Comparison of ENCODE assay signal across 27 mouse cellular contexts in genomic region chr19:54099769-54100168, GRCm38 (mm10). TPM values are rescaled to one million over a fixed set of nuclear protein-coding genes. Genes with fewer than 3 reads are reported as not detected.
"Had no signal": no experiment of that assay in that cellular context is flagged by ENCODE, and none has a peak within 500 bp of the region (broad histone marks: within the 10 kb centered on the region; RNA-seq: fewer than 3 reads in every experiment).

No protein-coding gene starts in this region.

- H3K4me2 ChIP-seq: heart, embryonic 12.5 days; hindbrain, embryonic 12.5 days; hindbrain, embryonic 14.5 days; intestine, embryonic 15.5 days; limb, embryonic 12.5 days; liver, embryonic 11.5 days had no signal

- DNase-seq: gastrocnemius, adult 2 months; gastrocnemius, postnatal 14 days; gastrocnemius, postnatal 36 days; heart, adult 11 months; heart, adult 2 months; heart, postnatal 10 days; heart, postnatal 4 days; kidney, adult 18-20 months; kidney, adult 8-10 months; kidney, postnatal 25 days; kidney, postnatal 4 days; liver had no signal

- H3K4me3 ChIP-seq: gastrocnemius, adult 2 months; heart, adult 2 months; heart, embryonic 10.5 days; heart, embryonic 12.5 days; hindbrain, embryonic 10.5 days; hindbrain, embryonic 12.5 days; intestine, embryonic 15.5 days; layer of hippocampus, adult 2 months; left cerebral cortex, adult 2 months; limb, embryonic 10.5 days; limb, embryonic 12.5 days had no signal

- H3K9me3 ChIP-seq: heart, embryonic 10.5 days; heart, embryonic 12.5 days; hindbrain, embryonic 10.5 days; hindbrain, embryonic 12.5 days; intestine, embryonic 15.5 days; limb, embryonic 10.5 days; limb, embryonic 12.5 days had no signal

- ATAC-seq: hindbrain, embryonic 16.5 days; inflammation-experienced regulatory T-cells, adult 6 months; intestine, embryonic 15.5 days; intestine, postnatal 0 days had no signal

- H3K36me3 ChIP-seq: heart, embryonic 10.5 days; heart, embryonic 12.5 days; hindbrain, embryonic 10.5 days; hindbrain, embryonic 12.5 days; intestine, embryonic 15.5 days; limb, embryonic 10.5 days; limb, embryonic 12.5 days had no signal

- H3K9ac ChIP-seq: heart, embryonic 12.5 days; hindbrain, embryonic 12.5 days; hindbrain, embryonic 14.5 days; intestine, embryonic 15.5 days; limb, embryonic 12.5 days had no signal

- H3K4me1 ChIP-seq: heart, embryonic 10.5 days; intestine, embryonic 15.5 days; limb, embryonic 12.5 days had no signal

- H3K27ac ChIP-seq: gastrocnemius, adult 2 months; heart, adult 2 months; heart, embryonic 10.5 days; hindbrain, embryonic 10.5 days; hindbrain, embryonic 12.5 days; hindbrain, embryonic 14.5 days; intestine, embryonic 15.5 days; layer of hippocampus, adult 2 months; left cerebral cortex, adult 2 months; limb, embryonic 10.5 days; limb, embryonic 12.5 days had no signal

- H3K27me3 ChIP-seq: heart, embryonic 12.5 days; hindbrain, embryonic 12.5 days; intestine, embryonic 15.5 days had no signal

RNA-seq across cellular contexts. Expression of gene Adra2a, which starts 55.8 kb away (rescaled TPM):
- polyA plus RNA-seq: heart, embryonic 14.5 days; inflammation-experienced regulatory T-cells, adult 6 months; limb, embryonic 10.5 days had no signal
